Comparison of ENCODE assay signal across 20 mouse cellular contexts in genomic region chr11:70514288-70514687, GRCm38 (mm10). TPM values are rescaled to one million over a fixed set of nuclear protein-coding genes. Genes with fewer than 3 reads are reported as not detected.
A peak's percentile ranks its signal among the peaks of the same experiment; 100 is the strongest.
DNase-seq lines count a peak whose midpoint lies in the region; ATAC-seq lines count a peak whose summit lies in the region.
"Had no signal": no experiment of that assay in that cellular context is flagged by ENCODE, and none has a peak within 500 bp of the region (broad histone marks: within the 10 kb centered on the region; RNA-seq: fewer than 3 reads in every experiment).

Vmo1 (minus strand) TSS chr11:70514616.

- 0 out of 2 replicates have a peak within 1 kb of the TSS, but pooled peaks have one; percentile 5 for H3K27ac ChIP-seq in kidney, embryonic 16.5 days (ENCODE audit: low read length)
- H3K27ac ChIP-seq: forebrain, embryonic 12.5 days; heart, embryonic 10.5 days; heart, embryonic 15.5 days; hindbrain, embryonic 14.5 days; intestine, embryonic 15.5 days had no signal

- no peaks in the 10 kb centered on the region for H3K9me3 ChIP-seq in kidney, embryonic 16.5 days (ENCODE audit: low read length)
- H3K9me3 ChIP-seq: forebrain, embryonic 12.5 days; G1E; heart, embryonic 10.5 days; heart, embryonic 15.5 days; intestine, embryonic 15.5 days had no signal

- H3K4me2 ChIP-seq in kidney, embryonic 16.5 days (replicated peaks; ENCODE audit: low read depth, low read length) = no peak within 1 kb of the TSS
- H3K4me2 ChIP-seq: forebrain, embryonic 12.5 days; heart, embryonic 15.5 days; hindbrain, embryonic 14.5 days; intestine, embryonic 15.5 days had no signal

- 78% methylated on average over 7 of the region's 7 CpGs for WGBS in kidney, embryonic 16.5 days

- ATAC-seq in kidney, embryonic 16.5 days (ENCODE audit: low FRiP score, low TSS enrichment) = no peak
- ATAC-seq: intestine, embryonic 15.5 days had no signal

- no peaks in the 10 kb centered on the region for H3K27me3 ChIP-seq in kidney, embryonic 16.5 days (ENCODE audit: insufficient read depth, low read length)
- H3K27me3 ChIP-seq: intestine, embryonic 15.5 days had no signal

- DNase-seq in heart, adult 11 months = peak; percentile 92
- no peak for DNase-seq in heart, adult 18-20 months
- no peak for DNase-seq in kidney, postnatal 14 days
- DNase-seq in thymus, postnatal 0 days (ENCODE audit: low spot score) = no peak
- no peak for DNase-seq in thymus, postnatal 36 days
- no peak for DNase-seq in frontal cortex, postnatal 14 days (ENCODE audit: low spot score in 2 of 2)
- DNase-seq: adrenal gland, adult 8-10 months; cerebellum, adult 2 months; cerebellum, postnatal 10 days; kidney, adult 18-20 months had no signal

- H3K36me3 ChIP-seq in kidney, embryonic 16.5 days (ENCODE audit: insufficient read depth, low read length) = no peaks in the 10 kb centered on the region
- H3K36me3 ChIP-seq: forebrain, embryonic 12.5 days; G1E; heart, embryonic 10.5 days; heart, embryonic 15.5 days; intestine, embryonic 15.5 days had no signal

- H3K4me3 ChIP-seq in kidney, embryonic 16.5 days (ENCODE audit: low read length) = no peak within 1 kb of the TSS
- H3K4me3 ChIP-seq: forebrain, embryonic 12.5 days; heart, embryonic 10.5 days; heart, embryonic 15.5 days; intestine, embryonic 15.5 days had no signal

- no peaks in the 10 kb centered on the region; the same call in 1 of the 2 replicates for H3K4me1 ChIP-seq in kidney, embryonic 16.5 days (ENCODE audit: insufficient read depth, low read length)

- no peak within 1 kb of the TSS for H3K9ac ChIP-seq in kidney, embryonic 16.5 days (replicated peaks; ENCODE audit: low read length)
- H3K9ac ChIP-seq: forebrain, embryonic 12.5 days; heart, embryonic 15.5 days; hindbrain, embryonic 14.5 days; intestine, embryonic 15.5 days had no signal

RNA-seq across cellular contexts. Expression of gene Vmo1, which starts in this region (rescaled TPM):
- total RNA-seq in heart, adult 18-20 months (2021) = not detected
- polyA plus RNA-seq in kidney, embryonic 16.5 days (2015; fragmentation: Nextera tagmentation; extraction: Ambion mirVana) = 0.37 and 0.50 TPM in 2 replicates
- polyA plus RNA-seq in thymus, postnatal 0 days (2015; fragmentation: Nextera tagmentation; extraction: Ambion mirVana) = 11.6 and 13.7 TPM in 2 replicates
- total RNA-seq: G1E; gastrocnemius, postnatal 25 days; granulocyte monocyte progenitor cell, adult 5-6 weeks; heart, postnatal 25 days had no signal
- polyA plus RNA-seq: cerebellum, adult 2 months; forebrain, embryonic 12.5 days; G1E; heart, embryonic 10.5 days; hindbrain, embryonic 14.5 days had no signal
